Mouse (Mus musculus) left cerebral cortex, postnatal 14 days (tissue): ENCODE measurements around the gene Zbtb42. TPM values are rescaled to one million over a fixed set of nuclear protein-coding genes. Genes with fewer than 3 reads are reported as not detected.

Source experiments
- DNase-seq, 2 experiments: peaks; one replicate each; pipeline ENCODE4 v3.0.0; 2021 to 2022; ENCODE audit warnings: low spot score in 2 of 2, mixed read lengths in 1 of 2
- intact Hi-C: fragments of 180-260 bp; cut with DNase I; formaldehyde crosslinking; loops from one replicate; pipeline ENCODE4 v1.15.1; 2025
- long read RNA-seq, 2 experiments: library from polyadenylated mRNA; stranded (forward); transcript quantifications; one replicate each; pipeline ENCODE4 v2.0.0; 2021
- total RNA-seq, 2 experiments: library from RNA; stranded (reverse); gene quantifications; 2 replicates each; pipeline ENCODE4 v1.2.3; 2021

Gene Zbtb42
- under 1 TPM; 0.25 to 0.68 TPM for total RNA-seq
- long read RNA-seq, experiment 1, partial matches to known transcripts: 0 of 2 reads
- long read RNA-seq, experiment 1, other reads (novel, unspliced or antisense): 0 of 2 reads
- long read RNA-seq, experiment 2: 0 reads

- intact Hi-C loops: no loop called here
- no peak for DNase-seq
Measured at GRCm38 (mm10) chr12:112678555-112679026, at the start of gene Zbtb42. Zbtb42 (plus strand) TSS chr12:112678828.

- intact Hi-C loops: no loop called here
- DNase-seq: peak; percentile 34 to 65
Measured at GRCm38 (mm10) chr12:112628928-112629721, 49.5 kb upstream of the Zbtb42 start.

GRCm38 (mm10) chr12:112630029-112630428 lies 48.6 kb upstream of the Zbtb42 start:
- intact Hi-C loops: no loop called here

GRCm38 (mm10) chr12:112630796-112631195 lies 47.8 kb upstream of the Zbtb42 start:
- intact Hi-C loops: no loop called here
- DNase-seq: no peak

More at GRCm38 (mm10) chr12:112630029-112630428, 48.6 kb upstream of the Zbtb42 start:
- no peak for DNase-seq

DNA sequence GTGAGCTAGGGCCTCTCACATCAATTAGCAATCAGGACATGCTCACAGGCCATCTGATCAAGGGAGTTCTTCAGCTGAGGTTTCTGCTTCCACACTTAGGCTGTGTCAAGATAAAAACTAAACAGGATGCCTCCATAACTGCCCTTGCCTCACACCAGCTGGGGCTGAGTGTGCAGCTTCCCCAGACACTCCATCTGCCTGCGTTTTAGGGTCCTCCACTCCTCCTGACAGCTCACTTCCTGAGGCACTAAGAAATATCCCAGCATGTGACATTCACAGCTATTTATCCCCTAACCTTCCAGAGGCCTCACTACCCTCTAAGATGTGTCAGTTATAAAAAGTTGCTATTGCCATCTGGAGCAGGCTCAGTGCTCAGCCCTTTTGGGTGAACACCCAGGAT lies 47.2 kb upstream of the Zbtb42 start:
- DNase-seq: no peak
- intact Hi-C loops: no loop called here

GRCm38 (mm10) chr12:112632084-112632777 lies 46.4 kb upstream of the Zbtb42 start:
- intact Hi-C loops: no loop called here

GRCm38 (mm10) chr12:112632907-112633306 lies 45.7 kb upstream of the Zbtb42 start:
- DNase-seq: no peak
- intact Hi-C loops: no loop called here

More at GRCm38 (mm10) chr12:112632084-112632777, 46.4 kb upstream of the Zbtb42 start:
- no peak for DNase-seq

DNA sequence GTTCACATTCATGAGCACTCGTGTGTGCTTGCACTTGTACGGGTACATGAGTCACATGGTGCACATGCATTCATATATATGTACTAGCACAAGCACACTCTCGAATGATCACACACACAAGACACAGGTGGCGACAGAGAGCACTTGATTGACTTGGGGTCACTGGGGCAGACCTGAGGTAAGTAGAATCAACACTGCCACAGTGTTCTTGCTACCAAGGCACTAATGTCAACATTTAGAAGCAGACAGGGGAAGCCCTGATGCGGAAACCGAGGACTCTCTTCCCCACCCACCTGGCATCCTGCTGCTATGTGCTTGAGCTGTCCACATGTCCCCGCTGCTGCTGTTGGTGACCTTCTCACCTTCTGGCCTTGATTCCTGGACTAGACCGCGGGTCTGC lies 44.9 kb upstream of the Zbtb42 start:
- intact Hi-C loops: no loop called here
- DNase-seq: no peak

GRCm38 (mm10) chr12:112639526-112639925 lies 39.1 kb upstream of the Zbtb42 start:
- no peak for DNase-seq
- intact Hi-C loops: no loop called here

DNA sequence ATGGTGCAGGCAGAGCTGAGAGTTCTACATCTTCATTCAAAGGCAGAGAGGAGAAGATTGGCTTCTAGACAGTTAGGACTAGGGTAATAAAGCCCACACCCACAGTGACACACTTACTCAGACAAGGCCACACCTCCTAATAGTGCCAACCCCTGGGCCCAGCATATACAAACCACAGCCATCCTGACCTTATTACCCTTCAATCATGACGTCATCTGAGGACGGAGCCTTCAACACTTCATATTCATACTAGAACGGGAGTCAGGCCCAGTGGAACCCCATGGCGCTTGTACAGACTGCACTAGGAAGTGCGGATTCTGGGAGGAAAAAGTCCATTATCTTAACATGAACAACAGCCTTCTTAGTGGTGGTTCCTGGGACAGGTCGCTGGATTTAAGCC lies 35.5 kb upstream of the Zbtb42 start:
- intact Hi-C loops: no loop called here

DNA sequence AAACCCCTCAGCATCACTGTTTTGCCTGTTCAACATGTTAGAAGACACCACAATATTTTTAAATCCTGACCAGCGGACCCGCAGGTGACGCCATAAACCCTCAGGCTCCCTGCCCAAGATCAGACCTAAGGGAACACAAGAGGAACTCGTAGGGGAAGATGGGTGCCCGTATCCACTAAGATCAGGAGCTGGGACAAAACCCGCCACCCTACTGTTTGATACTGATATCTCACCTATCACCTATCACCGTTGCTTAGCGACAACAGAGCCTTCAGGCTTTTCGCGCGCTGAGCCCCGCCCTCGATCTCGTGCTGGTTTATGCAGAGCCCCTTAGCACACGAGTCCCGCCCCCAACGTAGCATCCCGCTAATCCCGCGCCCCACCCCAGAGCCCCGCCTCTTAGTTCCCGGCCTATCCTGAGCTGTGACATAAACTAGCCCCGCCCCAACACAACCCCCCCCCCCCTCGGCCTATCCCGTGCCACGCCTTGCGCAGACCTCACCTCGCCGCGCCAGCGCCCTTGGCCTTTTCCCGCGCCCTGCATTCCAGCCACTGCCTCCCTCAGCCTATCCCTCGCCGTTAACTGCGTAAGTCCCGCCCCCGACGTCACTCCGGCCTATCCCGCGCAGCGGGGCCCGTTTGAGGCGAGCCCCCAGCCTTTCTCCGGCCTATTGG lies 34.3 kb upstream of the Zbtb42 start, which contains the start of gene Siva1:
Gene Siva1 (plus strand): TSS at position 500 of the 675 bp plus-strand sequence.
- DNase-seq: peak; percentile 96 to 97
- intact Hi-C loops: no loop called here

More for the DNA sequence above, 35.5 kb upstream of the Zbtb42 start:
- DNase-seq: no peak

- DNase-seq: no peak
- intact Hi-C loops: no loop called here
Measured at GRCm38 (mm10) chr12:112644855-112645506, 33.6 kb upstream of the Zbtb42 start.

- DNase-seq: no peak
- intact Hi-C loops: no loop called here
Measured at GRCm38 (mm10) chr12:112646139-112646538, 32.5 kb upstream of the Zbtb42 start.

GRCm38 (mm10) chr12:112648081-112648480 lies 30.5 kb upstream of the Zbtb42 start:
- no peak for DNase-seq
- intact Hi-C loops: no loop called here

DNA sequence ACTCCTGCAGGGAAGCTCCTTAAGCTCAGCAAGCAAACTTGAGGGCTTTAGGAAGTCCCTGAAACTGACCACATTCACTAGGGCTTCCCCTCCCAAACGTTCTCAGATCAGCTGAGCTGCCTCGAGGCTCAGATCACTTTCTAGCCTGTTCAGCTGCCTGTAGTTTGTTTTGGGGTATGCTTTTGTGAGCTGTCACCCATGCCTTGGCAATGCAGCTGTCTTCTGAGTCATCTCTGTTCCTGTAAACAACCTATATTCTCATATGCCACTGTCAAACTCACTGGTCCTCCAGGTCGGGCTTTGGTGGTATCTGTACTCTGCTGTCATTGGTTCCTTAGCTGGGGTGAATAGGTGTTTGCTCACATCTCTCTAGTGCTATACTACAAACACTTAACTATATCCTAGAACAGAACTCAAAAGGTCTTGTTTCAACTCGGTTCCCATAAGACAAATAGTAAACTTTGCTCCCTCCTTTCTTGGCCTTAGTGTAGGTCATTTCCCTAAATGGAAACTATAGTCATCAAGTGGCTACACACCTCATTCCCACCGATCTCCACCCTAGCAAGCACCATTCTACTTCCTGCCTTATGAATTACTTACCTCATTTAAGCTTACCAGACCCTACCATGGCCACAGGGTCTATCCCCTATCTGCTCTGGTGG lies 26.7 kb upstream of the Zbtb42 start:
- DNase-seq: no peak
- intact Hi-C loops: loop anchor here (2.0 kb wide), 1 partner anchor 55 kb away; no protein-coding TSS in a partner anchor

DNA sequence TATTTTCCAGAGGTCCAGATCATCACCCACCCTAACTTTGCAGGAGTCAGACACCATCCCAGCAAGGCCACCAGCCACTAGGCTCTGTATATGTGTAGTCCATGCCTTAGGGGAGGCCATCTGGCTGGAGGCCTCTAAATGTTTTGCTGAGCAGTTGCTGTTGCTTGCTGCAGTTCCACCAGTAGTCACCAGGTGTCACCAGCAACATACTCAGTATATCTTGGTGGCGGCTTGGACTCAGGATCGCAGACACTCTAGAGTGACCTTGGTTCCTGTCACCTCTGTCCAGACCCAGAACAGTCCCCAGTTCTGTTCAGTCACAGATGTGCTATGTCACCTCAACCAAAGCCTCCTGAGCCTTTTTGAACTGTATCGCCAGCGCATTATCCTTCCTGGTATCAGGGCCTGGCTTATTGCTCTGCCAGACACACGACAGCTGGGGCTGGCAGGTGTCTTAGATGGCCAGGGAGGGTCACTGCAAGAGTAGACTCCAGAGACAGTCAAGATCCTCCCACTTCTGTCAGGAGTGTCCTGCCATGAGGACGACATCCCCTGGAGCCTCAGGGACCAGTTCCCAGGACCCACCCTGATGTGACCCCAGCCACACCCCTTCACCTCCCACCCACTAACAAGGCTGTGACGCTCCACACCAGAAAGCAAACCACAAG lies 25.3 kb upstream of the Zbtb42 start:
- intact Hi-C loops: loop anchor here (2.0 kb wide), 1 partner anchor 54 kb away; no protein-coding TSS in a partner anchor
- peak; percentile 90 for DNase-seq

DNA sequence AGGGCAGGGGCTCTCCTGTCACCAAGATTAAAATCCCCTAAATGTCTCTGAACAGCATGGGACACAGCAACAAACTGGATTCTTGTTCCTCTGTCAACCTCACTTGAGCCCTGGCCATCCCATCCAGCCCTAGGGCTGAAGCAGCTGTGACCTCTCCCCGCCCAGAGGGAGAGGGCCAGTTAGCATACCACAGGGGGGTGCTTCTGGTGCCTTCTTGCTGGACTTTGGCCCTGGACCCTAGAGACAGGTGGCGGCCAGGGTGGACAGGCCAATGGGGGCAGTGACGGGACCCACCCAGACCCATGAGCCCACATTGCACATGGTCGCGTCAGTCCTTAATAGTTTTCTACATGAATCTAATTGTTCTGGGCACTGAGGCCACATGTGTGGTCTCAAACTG lies 24.6 kb upstream of the Zbtb42 start:
- DNase-seq: no peak
- intact Hi-C loops: no loop called here

GRCm38 (mm10) chr12:112658619-112659018 lies 20.0 kb upstream of the Zbtb42 start:
- no peak for DNase-seq

More at GRCm38 (mm10) chr12:112658619-112659018, 20.0 kb upstream of the Zbtb42 start:
- intact Hi-C loops: no loop called here
